Mouse (Mus musculus): Measurements from ENCODE around the gene Itpr2.
A peak's percentile ranks its signal among the peaks of the same experiment; 100 is the strongest.

Gene Itpr2

GRCm38 (mm10) chr6:146501866-146502804, at the start of gene Itpr2:
Gene Itpr2, minus strand, starts transcription at chr6:146502223.
- peak; percentile 87 for DNase-seq (ENCODE audit: low spot score)

DNA sequence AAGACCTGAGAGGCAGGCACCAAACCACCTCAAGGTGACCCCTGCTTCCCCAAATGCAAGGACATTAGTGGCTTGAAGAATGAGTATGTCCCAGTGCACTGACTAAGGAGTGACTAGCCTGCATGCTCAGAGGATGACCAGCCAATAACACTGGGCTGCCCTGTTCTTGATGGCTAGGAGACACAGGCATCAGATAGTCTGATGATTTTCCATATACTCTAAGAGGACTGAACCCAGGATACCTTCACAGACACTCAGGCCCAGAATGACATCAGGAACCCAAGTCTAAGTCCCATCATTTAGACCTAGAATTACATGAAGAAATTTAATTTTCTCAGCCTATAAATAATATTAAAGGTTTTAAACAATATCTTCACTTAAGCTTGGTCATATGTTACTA, 49.3 kb upstream of the Itpr2 start:
- no peak for DNase-seq (ENCODE audit: low spot score)

DNA sequence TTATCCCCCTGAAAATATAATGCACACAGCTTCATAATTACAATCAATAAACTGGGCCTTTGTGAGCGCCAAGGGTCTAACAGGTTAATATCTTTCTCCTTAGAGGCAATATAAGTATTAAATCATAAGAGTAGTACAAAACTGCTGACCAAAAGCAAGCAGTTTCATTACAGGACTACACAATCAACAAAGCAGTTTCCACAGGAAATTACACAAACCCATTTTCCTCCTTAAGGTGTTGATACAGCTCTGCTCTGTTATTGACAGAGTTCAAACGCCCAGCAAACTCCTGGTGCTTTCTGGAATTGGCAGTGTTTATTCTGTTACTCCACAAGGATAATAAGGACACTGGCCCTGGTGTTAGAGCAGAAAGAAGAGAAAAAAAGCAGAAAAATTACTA, 48.4 kb upstream of the Itpr2 start:
- DNase-seq (ENCODE audit: low spot score), result no peak

DNA sequence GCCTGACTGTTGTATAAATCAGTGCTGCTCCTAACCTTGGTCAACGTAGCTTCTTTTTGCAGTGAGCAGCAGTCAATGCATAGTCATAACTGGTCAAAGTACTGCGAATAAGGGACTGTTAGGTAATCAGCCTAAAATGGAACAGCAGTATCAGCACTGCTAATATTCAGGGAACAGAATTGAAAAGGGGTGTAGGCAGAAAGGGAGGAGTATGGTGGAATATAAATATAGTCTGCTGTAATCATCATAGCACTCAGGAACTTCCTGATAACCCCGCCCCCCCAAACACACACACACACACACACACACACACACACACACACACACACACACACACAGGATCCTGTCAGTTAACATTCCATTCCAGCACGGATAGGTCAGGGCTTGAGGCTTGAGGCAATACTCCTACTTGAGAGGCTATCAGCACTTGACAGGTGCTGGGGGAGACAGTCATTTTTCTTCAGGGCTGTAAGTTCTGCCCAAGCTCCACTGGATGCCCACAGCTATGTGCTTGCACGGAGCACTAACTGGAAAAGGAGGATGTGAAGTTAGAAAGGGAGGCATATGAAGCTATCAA, 43.4 kb upstream of the Itpr2 start:
- no peak for DNase-seq (ENCODE audit: low spot score)

- no peak for DNase-seq (ENCODE audit: low spot score)
Observed at GRCm38 (mm10) chr6:146544622-146545021, 42.6 kb upstream of the Itpr2 start.

DNA sequence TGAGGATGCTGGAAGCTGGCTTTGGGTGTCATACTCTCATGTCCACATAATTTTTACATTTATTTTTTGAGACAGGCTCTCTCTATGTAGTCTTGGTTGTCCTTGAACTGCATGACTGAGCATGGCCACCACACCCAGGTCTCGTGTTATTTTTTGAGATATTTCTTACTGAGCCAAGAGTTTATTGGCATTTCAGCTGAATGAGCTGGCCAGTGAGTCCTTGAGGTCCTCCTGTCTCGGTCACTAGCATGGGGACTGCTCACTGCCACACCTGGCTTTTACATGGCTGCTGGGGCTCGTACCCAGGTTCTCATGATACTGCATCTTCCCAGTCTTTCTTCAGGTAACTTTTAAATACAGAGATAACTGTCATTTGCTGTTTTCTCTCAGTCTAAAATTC, 38.4 kb upstream of the Itpr2 start:
- no peak for DNase-seq (ENCODE audit: low spot score)

GRCm38 (mm10) chr6:146538661-146539060, 36.6 kb upstream of the Itpr2 start:
- DNase-seq (ENCODE audit: low spot score), result no peak

DNA sequence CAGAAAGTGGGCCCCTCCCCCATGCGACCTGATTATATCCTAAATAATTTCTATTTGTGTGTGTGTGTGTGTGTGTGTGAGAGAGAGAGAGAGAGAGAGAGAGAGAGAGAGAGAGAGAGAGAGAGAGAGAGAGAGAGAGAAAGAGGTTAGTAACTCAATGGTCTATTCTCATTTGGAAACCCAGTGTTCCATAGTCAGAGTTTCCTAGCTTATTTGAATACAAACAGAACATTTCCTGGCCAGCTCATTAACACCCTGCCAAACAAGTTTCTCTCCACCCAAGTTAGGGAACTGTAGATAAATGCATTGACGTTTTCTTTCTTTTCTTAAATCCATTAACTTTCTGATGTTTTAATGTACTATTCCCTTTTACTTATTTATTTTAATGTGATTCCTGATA, 36.0 kb upstream of the Itpr2 start:
- DNase-seq (ENCODE audit: low spot score), result no peak

DNA sequence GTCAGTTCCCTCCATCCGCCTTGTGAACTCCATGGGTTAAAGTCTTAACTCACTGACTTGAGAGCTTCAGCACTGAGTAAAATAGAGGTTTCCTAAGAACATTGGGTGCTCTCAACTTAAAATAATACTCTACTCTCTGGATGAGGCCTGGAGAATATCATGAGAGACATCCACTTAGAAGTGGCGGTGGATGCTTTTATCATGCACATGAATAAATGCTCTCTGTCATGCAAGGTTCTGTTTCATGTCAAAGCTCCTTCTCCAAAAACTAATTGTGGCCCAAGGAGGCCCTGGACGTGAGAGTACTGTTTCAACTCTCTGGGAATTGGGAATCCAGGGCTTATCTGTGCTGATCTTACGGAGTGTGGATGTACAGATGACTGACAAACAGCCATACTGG, 35.1 kb upstream of the Itpr2 start:
- no peak for DNase-seq (ENCODE audit: low spot score)

DNA sequence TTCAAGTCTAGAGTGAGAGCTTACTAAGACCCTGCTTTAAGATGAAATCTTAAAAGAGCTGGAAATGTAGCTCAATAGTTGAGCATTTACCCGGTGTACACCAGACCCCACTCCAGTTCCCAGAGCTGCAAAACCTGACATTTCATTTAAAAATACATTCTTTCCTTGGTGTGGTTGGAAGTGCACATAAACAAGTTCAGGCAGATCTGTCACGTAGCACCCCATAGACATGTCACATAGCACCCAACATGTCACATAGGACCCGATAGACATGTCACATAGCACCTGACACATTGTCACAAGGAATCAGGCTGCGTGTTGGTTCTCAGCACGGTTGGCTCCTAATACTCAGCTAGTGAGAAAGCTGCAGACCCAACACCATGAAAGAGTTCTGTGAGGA, 33.5 kb upstream of the Itpr2 start:
- DNase-seq (ENCODE audit: low spot score), result no peak

DNA sequence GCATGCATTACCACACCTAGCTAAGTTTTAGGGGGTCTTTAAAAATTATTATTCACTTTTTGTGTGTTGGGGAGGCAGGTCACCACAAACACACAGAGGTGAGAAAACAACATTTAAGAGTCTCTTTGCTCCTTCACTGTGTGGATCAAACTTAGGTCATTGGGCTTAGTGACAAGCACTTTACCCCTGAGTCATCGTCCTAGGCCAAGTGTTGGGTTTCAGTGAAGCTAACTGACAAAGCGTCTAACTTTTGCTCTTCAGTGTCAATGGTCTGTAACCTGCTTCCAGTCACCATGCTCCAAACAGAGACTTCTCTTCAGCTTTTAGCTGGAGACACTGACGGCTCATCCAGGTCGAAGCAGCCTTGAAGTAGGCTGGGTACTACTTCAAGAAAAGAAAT, 31.1 kb upstream of the Itpr2 start:
- no peak for DNase-seq (ENCODE audit: low spot score)

- no peak for DNase-seq (ENCODE audit: low spot score)
Observed at GRCm38 (mm10) chr6:146530769-146531168, 28.7 kb upstream of the Itpr2 start.

DNA sequence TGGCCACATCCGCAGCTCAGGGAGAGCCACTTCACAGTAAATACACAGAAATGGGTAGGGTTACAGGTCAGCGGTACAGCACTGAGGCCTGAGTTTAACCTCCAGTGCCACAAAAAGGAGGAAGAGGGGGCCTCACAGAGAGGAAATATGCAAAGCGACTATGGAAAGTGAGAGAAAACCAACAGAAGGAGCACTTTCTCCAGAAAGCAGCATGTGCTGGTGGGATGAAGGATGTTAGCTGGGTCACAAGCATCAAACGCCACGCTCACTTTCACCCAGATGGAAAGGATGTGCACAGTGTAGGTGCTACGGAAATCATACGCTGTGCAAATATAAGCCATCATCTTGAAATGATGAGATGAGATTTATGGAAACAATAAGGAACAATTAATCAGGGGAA, 28.3 kb upstream of the Itpr2 start:
- no peak for DNase-seq (ENCODE audit: low spot score)

GRCm38 (mm10) chr6:146527537-146527936, 25.5 kb upstream of the Itpr2 start:
- no peak for DNase-seq (ENCODE audit: low spot score)

DNA sequence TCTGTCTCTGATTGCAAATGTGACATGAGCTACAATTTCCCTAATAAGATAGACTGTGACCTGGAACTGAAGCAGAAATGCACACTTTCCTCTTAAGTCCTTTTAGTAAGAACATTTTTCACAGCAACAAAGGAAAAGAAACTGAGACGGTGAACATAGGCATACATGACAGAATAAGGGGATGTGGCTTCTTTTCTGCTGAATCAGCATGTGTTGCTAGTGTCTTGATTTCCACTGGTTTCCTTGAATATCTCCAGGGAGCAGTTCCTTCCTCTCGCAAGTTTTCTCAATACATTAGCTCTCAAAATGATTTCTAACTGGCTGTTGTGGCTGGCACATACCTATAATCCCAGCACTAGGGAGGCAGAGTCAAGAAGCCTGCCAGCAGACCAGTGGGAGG, 23.5 kb upstream of the Itpr2 start:
- DNase-seq (ENCODE audit: low spot score), result no peak

DNA sequence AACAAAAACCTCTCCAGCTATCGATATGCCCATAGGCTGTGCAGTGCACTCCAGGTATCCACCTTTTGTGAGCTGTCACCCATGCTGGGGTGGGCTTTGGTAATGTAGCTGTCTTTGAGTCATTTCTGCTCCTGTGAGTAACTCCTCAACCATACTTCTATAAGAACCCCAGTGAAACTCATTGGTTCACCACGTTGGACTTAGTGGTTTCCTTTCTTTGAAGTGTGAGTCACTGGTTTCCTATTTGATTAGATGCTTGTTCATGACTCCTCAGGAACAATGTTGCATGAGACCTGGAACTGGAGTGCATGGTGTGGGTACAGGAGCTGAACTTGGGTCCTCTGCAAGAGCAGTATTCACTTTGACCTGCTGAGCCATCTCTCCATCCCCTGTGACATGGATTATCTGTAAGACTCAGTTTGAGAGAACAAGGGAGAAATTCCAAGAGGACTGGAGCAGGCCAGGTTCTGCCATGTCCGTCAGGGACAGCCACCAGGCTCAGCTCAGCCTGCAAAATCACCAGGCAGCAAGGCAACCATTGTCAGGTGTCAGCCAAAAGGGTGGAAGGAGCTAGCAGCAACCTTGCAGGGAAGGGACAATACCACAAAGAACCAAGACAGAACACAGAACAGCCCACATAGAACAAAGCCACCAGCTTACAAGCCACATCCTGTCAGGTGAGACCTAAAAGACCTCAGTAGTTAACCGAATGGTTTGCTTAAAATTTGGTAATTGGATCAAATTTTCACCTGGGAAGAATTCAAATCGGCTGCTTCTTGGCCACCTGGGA, 19.6 kb upstream of the Itpr2 start:
- no peak for DNase-seq (ENCODE audit: low spot score)

- DNase-seq (ENCODE audit: low spot score), result no peak
Observed at GRCm38 (mm10) chr6:146519019-146519418, 17.0 kb upstream of the Itpr2 start.

- no peak for DNase-seq (ENCODE audit: low spot score)
Observed at GRCm38 (mm10) chr6:146515936-146516335, 13.9 kb upstream of the Itpr2 start.

- DNase-seq (ENCODE audit: low spot score), result no peak
Observed at GRCm38 (mm10) chr6:146514531-146514948, 12.5 kb upstream of the Itpr2 start.

- DNase-seq (ENCODE audit: low spot score), result no peak
Observed at GRCm38 (mm10) chr6:146513899-146514298, 11.9 kb upstream of the Itpr2 start.

- DNase-seq (ENCODE audit: low spot score), result no peak
Observed at GRCm38 (mm10) chr6:146513384-146513783, 11.4 kb upstream of the Itpr2 start.

DNA sequence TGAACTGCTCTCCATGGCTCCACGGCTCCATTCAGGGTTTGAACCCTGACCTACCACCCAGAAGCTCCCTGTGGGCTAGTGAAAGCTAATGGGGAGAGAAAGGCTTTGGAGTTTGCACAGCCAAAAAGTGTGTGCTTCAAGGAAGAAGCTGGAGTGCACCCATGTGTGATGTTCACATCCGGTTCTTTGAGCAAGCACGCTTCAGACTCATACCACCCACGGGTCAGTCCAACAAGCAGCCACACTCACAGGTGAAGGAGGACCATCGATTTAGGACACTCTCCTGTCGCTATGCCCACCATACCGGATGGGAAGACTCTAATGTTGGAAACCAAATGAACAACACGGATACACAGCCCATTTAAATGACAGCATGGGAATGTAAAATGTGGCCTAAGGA, 9.5 kb upstream of the Itpr2 start:
- DNase-seq (ENCODE audit: low spot score), result no peak

- DNase-seq (ENCODE audit: low spot score), result no peak
Observed at GRCm38 (mm10) chr6:146509891-146510290, 7.9 kb upstream of the Itpr2 start.
